18 mouse cellular contexts compared by ENCODE assay signal in the genomic region with DNA sequence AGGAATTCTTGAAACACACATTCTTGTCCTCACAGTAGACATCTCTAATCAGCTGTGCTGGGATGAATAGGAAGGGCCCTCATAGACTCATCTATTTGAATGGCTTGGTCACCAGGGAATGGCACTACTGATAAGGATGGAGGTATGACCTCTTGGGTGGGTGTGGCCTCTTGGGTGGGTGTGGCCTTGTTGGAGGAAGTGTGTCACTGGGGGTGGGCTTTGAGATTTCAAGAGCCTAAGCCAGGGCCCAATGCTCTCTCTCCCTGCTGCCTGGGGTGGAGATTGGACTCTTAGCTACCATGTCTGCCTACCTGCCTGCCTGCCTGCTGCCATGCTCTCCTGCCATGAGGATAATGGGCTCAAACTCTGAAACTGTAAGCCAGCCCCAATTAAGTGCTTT. TPM values are rescaled to one million over a fixed set of nuclear protein-coding genes. Genes with fewer than 3 reads are reported as not detected.
"Had no signal": no experiment of that assay in that cellular context is flagged by ENCODE, and none has a peak within 500 bp of the region (broad histone marks: within the 10 kb centered on the region; RNA-seq: fewer than 3 reads in every experiment).

No protein-coding gene starts in this region.

- H3K27me3 ChIP-seq: lung, embryonic 15.5 days; midbrain, embryonic 15.5 days; neural tube, embryonic 12.5 days; stomach, embryonic 15.5 days had no signal

- H3K36me3 ChIP-seq: lung, embryonic 15.5 days; midbrain, embryonic 13.5 days; midbrain, embryonic 15.5 days; neural tube, embryonic 12.5 days; stomach, embryonic 15.5 days had no signal

- DNase-seq: lung, adult 2 months; lung, postnatal 14 days; lung, postnatal 36 days; right cerebral cortex, postnatal 14 days; thymus, adult 2 months; thymus, postnatal 25 days; thymus, postnatal 4 days had no signal

- H3K9ac ChIP-seq: lung, embryonic 15.5 days; midbrain, embryonic 13.5 days; midbrain, embryonic 15.5 days; neural tube, embryonic 12.5 days; stomach, embryonic 15.5 days had no signal

- H3K27ac ChIP-seq: lung, embryonic 15.5 days; macrophage; midbrain, embryonic 13.5 days; midbrain, embryonic 15.5 days; neural tube, embryonic 12.5 days; stomach, embryonic 15.5 days; stomach, postnatal 0 days had no signal

- H3K9me3 ChIP-seq: lung, embryonic 15.5 days; midbrain, embryonic 13.5 days; midbrain, embryonic 15.5 days; neural tube, embryonic 12.5 days; stomach, embryonic 15.5 days had no signal

- H3K4me3 ChIP-seq: lung, embryonic 15.5 days; megakaryocyte, embryonic 14.5 days; midbrain, embryonic 13.5 days; midbrain, embryonic 15.5 days; neural tube, embryonic 12.5 days; stomach, embryonic 15.5 days had no signal

RNA-seq across cellular contexts. Expression of a gene that starts 53.2 kb away (rescaled TPM):
- total RNA-seq: megakaryocyte progenitor cell, adult 5-6 weeks; monocyte, adult 5-6 weeks; neutrophil, adult 5-6 weeks had no signal
- polyA plus RNA-seq: macrophage had no signal
